Mouse (Mus musculus) hindbrain, embryonic 12.5 days (tissue): ENCODE measurements around the gene Cyp2d22. TPM values are rescaled to one million over a fixed set of nuclear protein-coding genes. Genes with fewer than 3 reads are reported as not detected.

Source experiments
- ATAC-seq: fragments of 200-750 bp; cut with Nextera tagmentation; 2 replicates; pipeline ENCODE4 v1.8.0; 2017; ENCODE audit warnings: moderate TSS enrichment; ENCODE audit not compliant: low FRiP score
- H3K27ac ChIP-seq: fragments of 300-500 bp; sonication (generic); 2 replicates; pipeline ENCODE4 v1.5.1; 2016; ENCODE audit warnings: mild to moderate bottlenecking
- H3K27me3 ChIP-seq: fragments of 300-500 bp; sonication (generic); 2 replicates; pipeline ENCODE4 v1.6.1; 2016; ENCODE audit warnings: mild to moderate bottlenecking
- H3K36me3 ChIP-seq: fragments of 300-500 bp; sonication (generic); 2 replicates; pipeline ENCODE4 v1.6.1; 2016; ENCODE audit warnings: mild to moderate bottlenecking
- H3K4me1 ChIP-seq: fragments of 300-500 bp; sonication (generic); 2 replicates; pipeline ENCODE4 v1.6.1; 2016
- H3K4me2 ChIP-seq: fragments of 300-500 bp; sonication (generic); replicated peaks from 2 replicates; pipeline ENCODE4 v1.6.1; 2016; ENCODE audit warnings: mild to moderate bottlenecking
- H3K4me3 ChIP-seq: fragments of 300-500 bp; sonication (generic); 2 replicates; pipeline ENCODE4 v1.5.1; 2016; ENCODE audit warnings: mild to moderate bottlenecking
- H3K9ac ChIP-seq: fragments of 300-500 bp; sonication (generic); 2 replicates; pipeline ENCODE4 v1.6.1; 2016; ENCODE audit warnings: mild to moderate bottlenecking, moderate library complexity
- H3K9me3 ChIP-seq: fragments of 300-500 bp; sonication (generic); replicated peaks from 2 replicates; pipeline ENCODE4 v1.6.1; 2016; ENCODE audit warnings: mild to moderate bottlenecking
- WGBS: fragments of 180-500 bp; shearing (Covaris S2); methylation state at CpG from one replicate; pipeline ENCODE4 v1.1.7; 2016; 5-methylcytosine and 5-hydroxymethylcytosine counted together
- polyA plus RNA-seq: library from polyadenylated mRNA; unstranded; fragments of >200 nt; fragmentation: Nextera tagmentation; extraction: Ambion mirVana; gene quantifications from 2 replicates; pipeline ENCODE4 v1.2.1, GENCODE M21; 2016

Cyp2d22 gene
- polyA plus RNA-seq, 1 experiment from 2014 or later = 4.0 TPM

DNA sequence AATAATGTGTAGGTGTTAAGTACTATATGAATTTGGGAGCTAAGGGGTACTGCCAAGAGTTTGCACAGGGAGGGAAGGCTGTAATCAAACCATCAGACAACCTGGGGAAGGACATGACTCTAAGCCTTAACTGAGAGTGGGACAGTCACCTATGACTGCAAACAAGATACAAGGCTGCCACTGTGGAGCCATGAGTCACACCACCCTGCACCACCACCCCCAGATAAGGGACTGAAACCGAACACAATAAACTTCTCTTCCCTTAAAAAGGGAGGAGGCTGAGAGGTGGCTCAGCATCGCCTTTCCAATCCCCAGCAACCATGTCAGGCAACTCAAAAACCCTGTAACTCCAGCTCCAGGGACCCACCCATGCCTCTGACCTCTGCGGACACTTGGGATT is 28.6 kb downstream of the Cyp2d22 start:
- Histone ChIP-seq H3K4me3 (no peak overlapping the region), H3K27me3 (no peaks in the 10 kb centered on the region), H3K4me1 (peaks cover 35% of the 10 kb centered on the region), H3K4me2 (no peak overlapping the region), H3K9ac (no peak overlapping the region), H3K27ac (no peak overlapping the region), H3K9me3 (no peaks in the 10 kb centered on the region), H3K36me3 (peaks cover 36% of the 10 kb centered on the region)
- no peak for ATAC-seq
- WGBS = 90% methylated on average over 3 of the region's 3 CpGs

DNA sequence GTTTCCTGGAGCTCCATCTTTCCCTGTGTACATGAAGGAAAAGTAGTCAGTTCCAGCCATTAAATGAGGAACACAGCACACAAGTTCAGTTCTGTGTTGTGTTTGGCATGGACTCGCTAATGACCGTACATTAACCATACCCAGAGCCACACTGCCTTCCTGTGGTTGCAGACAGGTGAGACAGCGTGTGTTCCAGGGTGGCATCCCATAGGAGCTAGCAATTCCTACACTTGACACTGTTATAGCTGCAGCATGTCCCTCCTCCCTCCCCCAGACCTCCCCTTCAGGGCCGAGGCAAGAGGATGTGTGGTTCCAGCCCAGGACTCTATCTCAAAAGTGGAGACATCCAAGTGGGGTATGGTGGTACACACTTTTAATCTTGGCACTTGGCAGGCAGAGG is 29.7 kb downstream of the Cyp2d22 start:
- H3K4me3 ChIP-seq = no peak overlapping the region
- H3K4me2 ChIP-seq = no peak overlapping the region
- peaks cover 36% of the 10 kb centered on the region for H3K36me3 ChIP-seq
- no peak overlapping the region for H3K9ac ChIP-seq
- no peaks in the 10 kb centered on the region for H3K9me3 ChIP-seq
- H3K27ac ChIP-seq = no peak overlapping the region
- H3K4me1 ChIP-seq = peaks cover 35% of the 10 kb centered on the region
- no peaks in the 10 kb centered on the region for H3K27me3 ChIP-seq
- ATAC-seq = no peak
- 88% methylated on average over 4 of the region's 4 CpGs for WGBS

DNA sequence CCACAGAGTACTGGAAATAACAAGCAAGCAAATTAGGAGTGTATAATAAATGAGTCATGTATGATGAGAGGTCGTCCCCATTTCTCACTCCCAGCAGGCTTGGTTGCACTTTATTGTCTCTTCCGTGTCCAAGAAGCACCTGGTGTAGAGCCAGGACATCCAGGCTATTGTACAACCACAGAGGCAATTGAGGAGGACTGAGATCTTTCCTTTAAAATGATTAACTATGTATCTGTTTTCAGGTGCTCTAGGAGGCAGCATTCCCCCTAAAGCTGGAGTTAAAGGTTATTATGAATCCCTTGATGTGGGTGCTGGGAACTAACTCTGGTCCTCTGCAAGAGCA is 31.1 kb downstream of the Cyp2d22 start:
- Histone ChIP-seq H3K27ac (no peak overlapping the region), H3K4me2 (no peak overlapping the region), H3K4me3 (no peak overlapping the region), H3K36me3 (peaks cover 36% of the 10 kb centered on the region), H3K4me1 (peaks cover 31% of the 10 kb centered on the region), H3K9me3 (no peaks in the 10 kb centered on the region), H3K27me3 (no peaks in the 10 kb centered on the region), H3K9ac (no peak overlapping the region)
- no peak for ATAC-seq
- WGBS = 91% methylated on average over 2 of the region's 2 CpGs

DNA sequence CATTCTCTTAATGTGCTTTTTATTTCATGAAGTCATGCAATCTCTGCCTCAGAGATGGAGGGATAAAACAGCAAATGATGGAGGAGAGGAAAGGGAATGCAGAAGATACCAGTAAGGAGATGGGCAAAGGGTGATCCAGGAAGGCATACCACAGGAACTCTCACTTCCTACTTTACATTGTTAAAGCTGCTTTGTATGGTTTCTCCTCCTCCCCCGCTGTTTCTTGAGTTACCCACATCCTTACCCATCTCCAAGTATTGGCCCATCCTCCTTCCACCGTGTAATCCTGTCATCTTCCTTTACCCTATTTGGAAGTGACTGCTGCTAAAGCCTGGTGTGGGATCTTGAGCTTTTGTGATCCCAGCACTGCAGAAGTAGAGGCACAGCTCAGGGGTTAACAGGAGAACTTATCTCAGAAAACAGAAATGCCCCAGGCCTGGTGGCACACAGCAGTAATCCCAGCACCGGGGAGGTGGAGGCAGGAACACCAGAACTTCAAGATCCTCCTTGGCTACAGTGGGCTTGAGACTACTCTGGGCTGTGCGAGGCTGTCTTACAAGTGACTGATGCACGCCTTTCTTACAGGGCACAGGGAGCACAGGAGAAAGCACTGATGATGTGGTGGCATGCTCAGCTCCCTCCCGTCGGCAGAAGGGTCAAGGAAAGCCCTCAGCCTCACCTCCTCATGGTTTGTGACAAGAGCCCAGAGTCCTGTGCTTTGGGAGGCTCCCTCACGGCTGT is 31.6 kb downstream of the Cyp2d22 start:
- no peak for ATAC-seq
- H3K9ac ChIP-seq = no peak overlapping the region
- H3K36me3 ChIP-seq = peaks cover 36% of the 10 kb centered on the region
- peaks cover 30% of the 10 kb centered on the region for H3K4me1 ChIP-seq
- no peaks in the 10 kb centered on the region for H3K9me3 ChIP-seq
- no peak overlapping the region for H3K4me2 ChIP-seq
- H3K4me3 ChIP-seq = no peak overlapping the region
- no peak overlapping the region for H3K27ac ChIP-seq
- WGBS = 88% methylated on average over 8 of the region's 8 CpGs
- H3K27me3 ChIP-seq = no peaks in the 10 kb centered on the region

DNA sequence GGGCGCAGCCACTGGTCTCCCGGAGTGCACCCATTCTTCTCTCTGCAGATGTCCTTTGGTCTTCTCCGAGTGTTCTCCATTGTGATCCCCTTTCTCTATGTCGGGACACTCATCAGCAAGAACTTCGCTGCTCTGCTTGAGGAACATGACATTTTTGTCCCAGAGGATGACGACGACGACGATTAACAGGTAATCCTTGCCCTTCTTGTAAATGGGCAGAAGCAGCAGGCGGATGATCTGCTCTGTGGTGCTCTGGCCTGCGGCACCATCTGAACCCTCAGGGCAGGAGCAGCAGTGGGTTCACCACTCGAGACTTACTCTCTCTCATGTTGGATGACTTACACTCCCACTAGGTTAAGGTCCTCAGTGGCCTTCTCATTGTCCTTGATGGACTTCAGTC is 32.2 kb downstream of the Cyp2d22 start:
- H3K36me3 ChIP-seq = peaks cover 36% of the 10 kb centered on the region
- 93% methylated on average over 12 of the region's 12 CpGs for WGBS
- peaks cover 24% of the 10 kb centered on the region for H3K4me1 ChIP-seq
- H3K27ac ChIP-seq = no peak overlapping the region
- no peak overlapping the region for H3K4me2 ChIP-seq
- no peak for ATAC-seq
- H3K9ac ChIP-seq = no peak overlapping the region
- no peak overlapping the region for H3K4me3 ChIP-seq
- H3K27me3 ChIP-seq = no peaks in the 10 kb centered on the region
- H3K9me3 ChIP-seq = no peaks in the 10 kb centered on the region

DNA sequence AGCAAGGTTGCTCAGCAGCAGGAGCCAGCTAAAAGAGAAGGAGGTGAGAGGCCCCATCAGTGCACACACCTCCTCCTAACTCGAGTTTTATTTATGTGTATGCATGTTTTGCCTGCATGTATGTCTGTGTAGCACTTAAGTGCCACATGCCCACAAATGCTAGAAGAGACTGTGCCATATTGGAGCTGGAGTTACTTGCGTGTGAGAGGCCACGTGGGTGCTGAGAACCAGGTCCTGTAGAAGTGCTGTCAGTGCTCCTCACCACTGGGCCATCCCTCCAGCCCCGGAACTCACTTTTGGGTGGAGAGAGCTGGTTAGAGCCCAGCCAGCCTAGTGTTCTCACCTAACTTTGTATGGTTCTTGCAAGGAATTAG is 32.8 kb downstream of the Cyp2d22 start:
- WGBS = 80% methylated on average over 4 of the region's 4 CpGs
- no peak for ATAC-seq
- Histone ChIP-seq H3K9ac (peak overlapping the region; percentile 68; the same call in 1 of the 2 replicates), H3K36me3 (peaks cover 36% of the 10 kb centered on the region), H3K27me3 (no peaks in the 10 kb centered on the region), H3K4me3 (peak overlapping the region; percentile 64), H3K4me2 (peak overlapping the region; percentile 69), H3K9me3 (no peaks in the 10 kb centered on the region), H3K27ac (no peak overlapping the region), H3K4me1 (peaks cover 21% of the 10 kb centered on the region)

DNA sequence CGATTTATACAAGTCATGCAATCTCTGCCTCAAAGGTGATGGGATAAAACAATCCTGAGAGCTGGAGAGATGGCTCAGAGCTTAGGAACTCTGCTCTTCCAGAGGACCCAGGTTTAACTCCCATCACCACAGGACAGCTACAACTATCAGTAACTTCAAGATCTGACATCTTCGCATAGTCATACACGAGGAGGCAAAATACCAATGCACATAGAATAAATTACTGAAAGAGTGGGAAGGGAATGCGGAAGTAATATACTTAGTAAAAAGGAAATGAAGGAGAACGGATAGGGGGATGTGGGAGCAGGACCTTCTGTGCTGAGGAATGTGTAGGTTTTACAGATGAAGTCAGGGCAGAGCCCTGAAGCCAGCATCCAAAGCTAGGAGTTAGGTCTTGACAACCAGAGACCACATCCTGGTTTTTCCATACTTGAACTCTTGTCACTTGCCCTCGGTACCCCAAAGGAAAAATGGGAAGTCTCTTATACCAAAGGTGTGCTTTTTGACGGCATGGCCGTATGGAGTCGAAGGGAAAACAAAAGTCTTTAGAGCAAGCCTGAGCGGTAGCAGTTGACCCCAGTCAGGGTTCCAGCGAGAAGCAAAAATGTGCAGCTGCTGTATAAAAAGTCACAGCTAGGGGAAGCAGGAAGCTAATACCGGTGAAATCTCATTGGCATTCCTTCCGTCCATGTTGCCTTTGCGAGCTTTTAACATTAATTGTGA is 33.3 kb downstream of the Cyp2d22 start:
- peak; percentile 7; the same call in 1 of the 2 replicates for ATAC-seq
- Histone ChIP-seq H3K36me3 (peaks cover 36% of the 10 kb centered on the region), H3K4me1 (peaks cover 16% of the 10 kb centered on the region), H3K4me2 (peak overlapping the region; percentile 69), H3K9ac (peak overlapping the region; percentile 68), H3K4me3 (peak overlapping the region; percentile 64), H3K9me3 (no peaks in the 10 kb centered on the region), H3K27ac (peak overlapping the region; percentile 85), H3K27me3 (0 out of 2 replicates have a peak, but pooled peaks cover 4% of the 10 kb centered on the region)
- 68% methylated on average over 14 of the region's 14 CpGs for WGBS

DNA sequence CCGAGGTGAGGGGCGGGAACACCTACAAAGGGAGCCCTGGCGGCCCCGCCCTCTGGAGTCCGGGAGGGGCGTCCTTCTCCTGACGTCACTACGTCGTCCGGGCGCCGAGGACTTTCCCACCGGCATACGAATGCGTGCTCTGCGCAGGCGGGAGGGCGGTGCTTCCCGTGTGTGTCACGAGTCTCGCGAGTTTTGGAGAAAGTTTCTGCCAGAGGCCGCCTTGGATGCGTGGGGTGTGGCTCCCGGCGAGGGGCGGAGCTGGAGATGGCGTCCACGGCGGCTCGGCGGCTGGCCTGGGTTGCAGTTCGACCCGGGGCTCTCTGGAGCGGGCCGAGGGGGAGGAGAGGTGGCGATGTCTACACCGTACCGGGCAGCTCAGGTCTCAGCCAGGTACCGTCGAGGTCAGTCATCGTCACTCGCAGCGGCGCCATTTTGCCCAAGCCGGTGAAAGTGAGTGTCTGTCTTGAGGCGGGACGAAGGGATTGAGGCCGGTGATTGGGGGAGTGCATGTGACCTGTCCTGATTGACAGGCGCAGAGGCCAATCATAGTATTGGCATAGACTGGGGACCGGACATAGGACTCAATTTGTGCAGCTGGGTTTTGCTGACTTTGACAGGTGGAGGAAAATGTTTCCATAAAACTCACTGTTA is 34.1 kb downstream of the Cyp2d22 start:
- Histone ChIP-seq H3K4me2 (peak overlapping the region; percentile 69), H3K9me3 (no peaks in the 10 kb centered on the region), H3K9ac (peak overlapping the region; percentile 68), H3K4me1 (peaks cover 18% of the 10 kb centered on the region), H3K36me3 (peaks cover 34% of the 10 kb centered on the region), H3K4me3 (peak overlapping the region; percentile 64), H3K27ac (peak overlapping the region; percentile 85), H3K27me3 (peaks cover 8% of the 10 kb centered on the region)
- ATAC-seq = peak; percentile 99
- under 1% methylated on average over 51 of the region's 51 CpGs for WGBS

DNA sequence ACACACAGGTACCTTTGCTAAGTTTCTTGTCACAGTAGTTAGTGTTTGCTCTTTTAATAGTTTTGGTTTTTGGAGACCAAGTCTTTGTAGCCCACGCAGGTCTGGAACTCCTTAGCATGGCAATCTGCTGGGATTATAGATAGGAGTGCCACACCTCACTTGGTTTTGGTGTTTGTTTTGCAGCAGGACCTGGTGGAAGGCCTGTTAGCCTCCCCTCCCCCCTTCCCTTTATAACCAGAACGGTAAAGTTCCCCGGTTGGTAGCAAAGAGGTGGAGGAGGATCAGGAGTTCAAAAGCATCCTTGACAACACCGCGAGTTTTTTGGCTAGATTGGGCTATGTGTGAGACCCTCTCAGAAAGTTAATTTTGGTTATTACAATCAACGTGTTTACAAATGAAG is 35.1 kb downstream of the Cyp2d22 start:
- Histone ChIP-seq H3K4me1 (peaks cover 23% of the 10 kb centered on the region), H3K9me3 (no peaks in the 10 kb centered on the region), H3K4me2 (no peak overlapping the region), H3K4me3 (no peak overlapping the region), H3K9ac (no peak overlapping the region), H3K36me3 (peaks cover 24% of the 10 kb centered on the region), H3K27ac (no peak overlapping the region), H3K27me3 (peaks cover 17% of the 10 kb centered on the region)
- ATAC-seq = no peak
- WGBS = 89% methylated on average over 6 of the region's 6 CpGs

DNA sequence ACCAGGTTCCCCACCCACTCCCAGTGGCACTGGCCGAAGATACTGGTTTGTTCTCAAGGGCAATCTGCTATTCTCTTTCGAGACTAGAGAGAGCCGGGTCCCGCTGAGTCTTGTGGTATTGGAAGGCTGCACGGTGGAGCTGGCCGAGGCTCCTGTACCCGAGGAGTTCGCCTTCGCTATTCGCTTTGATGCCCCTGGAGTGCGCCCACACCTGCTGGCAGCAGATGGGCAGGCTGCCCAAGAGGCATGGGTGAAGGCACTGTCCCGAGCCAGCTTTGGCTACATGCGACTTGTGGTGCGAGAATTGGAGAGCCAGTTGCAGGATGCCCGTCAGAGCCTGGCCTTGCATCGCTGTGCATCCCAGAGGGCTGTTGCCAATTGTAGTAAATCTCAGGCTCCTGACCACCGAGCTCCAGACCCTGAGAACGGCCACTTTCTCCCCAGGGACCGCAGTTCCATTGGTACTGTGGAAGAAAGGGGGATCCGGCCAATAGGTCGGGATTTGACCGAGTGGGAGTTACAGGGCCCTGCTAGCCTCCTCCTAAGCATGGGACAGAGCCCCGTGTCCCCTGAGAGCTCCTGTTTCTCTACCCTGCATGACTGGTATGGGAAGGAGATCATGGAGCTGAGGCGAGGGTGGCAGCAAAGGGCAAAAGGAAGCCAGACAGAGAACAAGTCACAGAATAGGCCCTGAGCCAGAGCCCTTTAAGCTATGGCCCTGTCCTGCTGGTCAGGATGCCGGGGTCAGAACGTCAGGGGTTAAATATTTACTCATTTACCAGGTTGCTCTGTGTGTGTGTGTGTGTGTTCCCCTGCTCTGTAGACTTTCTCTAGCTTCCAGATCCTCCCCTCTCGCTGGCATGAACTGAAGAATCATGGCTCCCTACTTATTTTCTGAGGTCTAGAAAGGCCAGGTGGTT is 36.4 kb downstream of the Cyp2d22 start:
- ATAC-seq = no peak
- Histone ChIP-seq H3K4me2 (0 out of 2 replicates have a peak overlapping the region, but pooled peaks have one; percentile 6), H3K4me3 (no peak overlapping the region), H3K9ac (no peak overlapping the region), H3K4me1 (peaks cover 23% of the 10 kb centered on the region), H3K27me3 (peaks cover 23% of the 10 kb centered on the region), H3K27ac (no peak overlapping the region), H3K9me3 (no peaks in the 10 kb centered on the region), H3K36me3 (peaks cover 11% of the 10 kb centered on the region)
- 85% methylated on average over 27 of the region's 27 CpGs for WGBS

DNA sequence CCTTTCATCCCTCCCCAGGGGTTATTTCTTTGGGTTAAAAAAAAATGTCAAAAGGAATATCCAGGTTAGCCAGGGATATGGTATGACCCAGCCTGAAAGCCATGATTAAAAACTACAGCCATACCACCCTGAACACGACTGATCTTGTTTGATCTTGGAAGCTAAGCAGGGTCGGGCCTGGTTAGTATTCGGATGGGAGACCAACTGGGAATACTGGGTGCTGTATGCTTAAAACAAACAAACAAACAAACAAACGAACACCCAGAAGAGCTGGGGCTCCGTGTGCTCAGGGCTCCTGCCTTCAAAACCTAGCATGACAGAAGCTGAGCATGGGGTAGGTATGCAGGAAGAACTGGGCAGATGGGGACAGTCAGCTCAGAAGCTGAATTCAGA is 37.5 kb downstream of the Cyp2d22 start:
- no peak overlapping the region for H3K4me2 ChIP-seq
- no peaks in the 10 kb centered on the region for H3K9me3 ChIP-seq
- no peak overlapping the region for H3K27ac ChIP-seq
- H3K4me1 ChIP-seq = peaks cover 28% of the 10 kb centered on the region
- 84% methylated on average over 5 of the region's 5 CpGs for WGBS
- no peak overlapping the region for H3K4me3 ChIP-seq
- H3K27me3 ChIP-seq = peaks cover 23% of the 10 kb centered on the region
- no peak overlapping the region for H3K9ac ChIP-seq
- no peak for ATAC-seq
- no peaks in the 10 kb centered on the region for H3K36me3 ChIP-seq
